Mouse (Mus musculus) liver, embryonic 13.5 days (tissue): ENCODE measurements around the gene Cramp1l. TPM values are rescaled to one million over a fixed set of nuclear protein-coding genes. Genes with fewer than 3 reads are reported as not detected.

ENCODE experiments used
- ATAC-seq: fragments of 200-750 bp; cut with Nextera tagmentation; 2 replicates; pipeline ENCODE4 v1.8.0; 2017; ENCODE audit warnings: low read depth, mild to moderate bottlenecking, moderate number of reproducible peaks, moderate library complexity
- DNase-seq: peaks from one replicate; pipeline ENCODE4 v3.0.0; 2022
- H3K27ac ChIP-seq: fragments of 300-500 bp; sonication (generic); 2 replicates; pipeline ENCODE4 v1.5.1; 2015; ENCODE audit warnings: moderate library complexity, mild to moderate bottlenecking, inconsistent platforms
- H3K27me3 ChIP-seq: fragments of 300-500 bp; sonication (generic); 2 replicates; pipeline ENCODE4 v1.6.1; 2015; ENCODE audit warnings: mild to moderate bottlenecking, inconsistent platforms
- H3K36me3 ChIP-seq: fragments of 300-500 bp; sonication (generic); 2 replicates; pipeline ENCODE4 v1.6.1; 2015; ENCODE audit warnings: mild to moderate bottlenecking, inconsistent platforms
- H3K4me1 ChIP-seq: fragments of 300-500 bp; sonication (generic); replicated peaks from 2 replicates; pipeline ENCODE4 v1.6.1; 2015; ENCODE audit warnings: inconsistent platforms
- H3K4me2 ChIP-seq: fragments of 300-500 bp; sonication (generic); 2 replicates; pipeline ENCODE4 v1.6.1; 2015; ENCODE audit warnings: inconsistent platforms, mild to moderate bottlenecking, moderate library complexity
- H3K4me3 ChIP-seq: fragments of 300-500 bp; sonication (generic); replicated peaks from 2 replicates; pipeline ENCODE4 v1.5.1; 2015; ENCODE audit warnings: mild to moderate bottlenecking, inconsistent platforms
- H3K9ac ChIP-seq: fragments of 300-500 bp; sonication (generic); 2 replicates; pipeline ENCODE4 v1.6.1; 2015; ENCODE audit warnings: mild to moderate bottlenecking, inconsistent platforms
- H3K9me3 ChIP-seq: fragments of 300-500 bp; sonication (generic); replicated peaks from 2 replicates; pipeline ENCODE4 v1.6.1; 2016; ENCODE audit warnings: inconsistent platforms
- WGBS: fragments of 180-500 bp; shearing (Covaris S2); methylation state at CpG from one replicate; pipeline ENCODE4 v1.1.7; 2015; ENCODE audit not compliant: insufficient replicate concordance; 5-methylcytosine and 5-hydroxymethylcytosine counted together
- polyA plus RNA-seq: library from polyadenylated mRNA; unstranded; fragments of >200 nt; fragmentation: Nextera tagmentation; extraction: Ambion mirVana; gene quantifications from 2 replicates; pipeline ENCODE4 v1.2.1, GENCODE M21; 2015

Gene Cramp1l
- polyA plus RNA-seq, 1 experiment from 2014 or later = 2.8 TPM

GRCm38 (mm10) chr17:24932431-24932830, 83.2 kb downstream of the Cramp1l start:
- 87% methylated on average over 4 of the region's 4 CpGs for WGBS
- DNase-seq = no peak

GRCm38 (mm10) chr17:24929506-24929905, 86.1 kb downstream of the Cramp1l start:
- H3K36me3 ChIP-seq = peaks cover 66% of the 10 kb centered on the region
- ATAC-seq (no peak), DNase-seq (no peak)
- no peak overlapping the region for H3K4me2 ChIP-seq
- H3K27me3 ChIP-seq = no peaks in the 10 kb centered on the region
- peaks cover 24% of the 10 kb centered on the region for H3K4me1 ChIP-seq
- H3K4me3 ChIP-seq = no peak overlapping the region
- 87% methylated on average over 1 of the region's 1 CpGs for WGBS
- H3K9ac ChIP-seq = no peak overlapping the region
- H3K27ac ChIP-seq = no peak overlapping the region
- no peaks in the 10 kb centered on the region for H3K9me3 ChIP-seq

More at GRCm38 (mm10) chr17:24932431-24932830, 83.2 kb downstream of the Cramp1l start:
- no peak overlapping the region for H3K27ac ChIP-seq
- H3K4me2 ChIP-seq = no peak overlapping the region
- peaks cover 44% of the 10 kb centered on the region for H3K4me1 ChIP-seq
- ATAC-seq = no peak
- no peaks in the 10 kb centered on the region for H3K27me3 ChIP-seq
- peaks cover 39% of the 10 kb centered on the region for H3K36me3 ChIP-seq
- no peak overlapping the region for H3K4me3 ChIP-seq
- no peaks in the 10 kb centered on the region for H3K9me3 ChIP-seq
- no peak overlapping the region for H3K9ac ChIP-seq

- Histone ChIP-seq H3K9ac (no peak overlapping the region), H3K4me3 (no peak overlapping the region), H3K9me3 (no peaks in the 10 kb centered on the region), H3K4me2 (no peak overlapping the region), H3K27ac (no peak overlapping the region), H3K36me3 (peaks cover 96% of the 10 kb centered on the region), H3K27me3 (no peaks in the 10 kb centered on the region), H3K4me1 (no peaks in the 10 kb centered on the region)
- no peak for DNase-seq
- 87% methylated on average over 1 of the region's 1 CpGs for WGBS
- ATAC-seq = no peak
These were observed 92.3 kb downstream of the Cramp1l start for GRCm38 (mm10) chr17:24923246-24923645.

- Histone ChIP-seq H3K9ac (no peak overlapping the region), H3K4me3 (no peak overlapping the region), H3K36me3 (peaks cover 98% of the 10 kb centered on the region), H3K4me2 (no peak overlapping the region), H3K9me3 (no peaks in the 10 kb centered on the region), H3K4me1 (no peaks in the 10 kb centered on the region), H3K27me3 (no peaks in the 10 kb centered on the region), H3K27ac (no peak overlapping the region)
- no peak for ATAC-seq
- no peak for DNase-seq
These were observed 101.6 kb downstream of the Cramp1l start for GRCm38 (mm10) chr17:24913984-24914383.

Other genes starting within 250 kb of the Cramp1l start
- gene Meiob, start 211.5 kb downstream of the Cramp1l start, polyA plus RNA-seq = 1.5 and 1.6 TPM in 2 replicates
- 79.5 and 83.1 TPM in 2 replicates for gene Hagh, start 175.6 kb downstream of the Cramp1l start, polyA plus RNA-seq
- 34.6 and 34.9 TPM in 2 replicates for gene Fahd1, start 165.4 kb downstream of the Cramp1l start, polyA plus RNA-seq
- gene Igfals, start 149.8 kb downstream of the Cramp1l start, polyA plus RNA-seq = 5.1 and 6.0 TPM in 2 replicates
- gene Nubp2, start 129.4 kb downstream of the Cramp1l start, polyA plus RNA-seq = 89.3 and 93.2 TPM in 2 replicates
- gene Spsb3, start 129.1 kb downstream of the Cramp1l start, polyA plus RNA-seq = 37.9 and 38.4 TPM in 2 replicates
- gene Eme2, start 120.7 kb downstream of the Cramp1l start, polyA plus RNA-seq = 13.8 and 14.6 TPM in 2 replicates
- gene Mrps34, start 120.7 kb downstream of the Cramp1l start, polyA plus RNA-seq = 84.2 TPM in 2 replicates
- 65.6 and 66.8 TPM in 2 replicates for gene Nme3, start 119.3 kb downstream of the Cramp1l start, polyA plus RNA-seq
- 7.6 and 8.6 TPM in 2 replicates for gene Mapk8ip3, start 78.8 kb downstream of the Cramp1l start, polyA plus RNA-seq
- 75.1 and 86.8 TPM in 2 replicates for gene Jpt2, start 55.1 kb downstream of the Cramp1l start, polyA plus RNA-seq
- 94.4 and 99.3 TPM in 2 replicates for gene Ift140, start 297 bp upstream of the Cramp1l start, polyA plus RNA-seq
- 5.2 and 5.6 TPM in 2 replicates for gene Tmem204, start 67.8 kb upstream of the Cramp1l start, polyA plus RNA-seq
- 16.3 and 18.2 TPM in 2 replicates for gene Telo2, start 100.2 kb upstream of the Cramp1l start, polyA plus RNA-seq
- 0.09 TPM in 1 of 2 replicates, not detected in the other for gene Ptx4, start 105.0 kb upstream of the Cramp1l start, polyA plus RNA-seq
- gene Clcn7, start 117.6 kb upstream of the Cramp1l start, polyA plus RNA-seq = 9.1 and 12.8 TPM in 2 replicates
- not detected in 2 replicates for gene Ccdc154, start 146.7 kb upstream of the Cramp1l start, polyA plus RNA-seq
- gene Gm38655, start 159.7 kb upstream of the Cramp1l start, polyA plus RNA-seq = not detected in 2 replicates
- gene BC003965, start 168.8 kb upstream of the Cramp1l start, polyA plus RNA-seq = 23.8 and 27.3 TPM in 2 replicates
- gene Unkl, start 172.6 kb upstream of the Cramp1l start, polyA plus RNA-seq = 14.4 and 18.0 TPM in 2 replicates
- 21.4 and 21.5 TPM in 2 replicates for gene Gnptg, start 224.3 kb upstream of the Cramp1l start, polyA plus RNA-seq
- gene Tsr3, start 224.4 kb upstream of the Cramp1l start, polyA plus RNA-seq = 24.2 and 27.6 TPM in 2 replicates
- gene Baiap3, start 240.6 kb upstream of the Cramp1l start, polyA plus RNA-seq = 0.12 and 0.25 TPM in 2 replicates